Mouse (Mus musculus) cerebellum, adult 8-10 months (tissue): ENCODE measurements around the gene Cep104.

ENCODE experiments used
- DNase-seq: peaks from one replicate; pipeline ENCODE4 v3.0.0; 2022

Gene Cep104

GRCm38 (mm10) chr4:153993505-153993904 is 18.5 kb downstream of the Cep104 start:
- no peak for DNase-seq

- no peak for DNase-seq
Observed at GRCm38 (mm10) chr4:154005488-154005887, 30.5 kb downstream of the Cep104 start.

- no peak for DNase-seq
Observed at GRCm38 (mm10) chr4:154006264-154006663, 31.3 kb downstream of the Cep104 start.

- no peak for DNase-seq
Observed at GRCm38 (mm10) chr4:154007759-154008158, 32.8 kb downstream of the Cep104 start.

GRCm38 (mm10) chr4:154010907-154011645 is 36.1 kb downstream of the Cep104 start:
- no peak for DNase-seq

- DNase-seq = peak; percentile 82
Observed at GRCm38 (mm10) chr4:154011646-154012089, 36.7 kb downstream of the Cep104 start, which contains the start of gene Lrrc47. Gene Lrrc47, plus strand, starts transcription at chr4:154011731.

GRCm38 (mm10) chr4:154012132-154012882 is 37.3 kb downstream of the Cep104 start:
- no peak for DNase-seq

- no peak for DNase-seq
Observed at GRCm38 (mm10) chr4:154015476-154015875, 40.5 kb downstream of the Cep104 start.

- DNase-seq = no peak
Observed at GRCm38 (mm10) chr4:154019571-154019970, 44.6 kb downstream of the Cep104 start.

GRCm38 (mm10) chr4:154021432-154021831 is 46.4 kb downstream of the Cep104 start:
- DNase-seq = no peak

GRCm38 (mm10) chr4:154022407-154022806 is 47.4 kb downstream of the Cep104 start:
- DNase-seq = no peak

- no peak for DNase-seq
Observed at GRCm38 (mm10) chr4:154022844-154023243, 47.9 kb downstream of the Cep104 start.

GRCm38 (mm10) chr4:154023754-154024601 is 49.0 kb downstream of the Cep104 start:
- DNase-seq = no peak

GRCm38 (mm10) chr4:154024729-154025521 is 49.9 kb downstream of the Cep104 start:
- no peak for DNase-seq

- peak; percentile 48 for DNase-seq
Observed at GRCm38 (mm10) chr4:154025641-154026440, 50.8 kb downstream of the Cep104 start, which contains the start of gene Smim1. Gene Smim1, minus strand, starts transcription at chr4:154026230.

- DNase-seq = no peak
Observed at GRCm38 (mm10) chr4:154026441-154026761, 51.4 kb downstream of the Cep104 start.

- no peak for DNase-seq
Observed at GRCm38 (mm10) chr4:154028066-154028465, 53.1 kb downstream of the Cep104 start.

GRCm38 (mm10) chr4:154028646-154029045 is 53.7 kb downstream of the Cep104 start:
- DNase-seq = no peak

GRCm38 (mm10) chr4:154037123-154037522 is 62.1 kb downstream of the Cep104 start:
- DNase-seq = no peak

GRCm38 (mm10) chr4:154042577-154042976 is 67.6 kb downstream of the Cep104 start, which contains the start of gene Ccdc27:
Gene Ccdc27, minus strand, starts transcription at chr4:154042677.
- no peak for DNase-seq

GRCm38 (mm10) chr4:154045837-154046236 is 70.8 kb downstream of the Cep104 start:
- DNase-seq = no peak
